Mouse (Mus musculus): Measurements from ENCODE around the gene Jak2. TPM values are rescaled to one million over a fixed set of nuclear protein-coding genes. Genes with fewer than 3 reads are reported as not detected.

Gene Jak2
- total and polyA plus RNA-seq, 3 experiments, result 26.4 to 78.6 (median 30.2) TPM

DNA sequence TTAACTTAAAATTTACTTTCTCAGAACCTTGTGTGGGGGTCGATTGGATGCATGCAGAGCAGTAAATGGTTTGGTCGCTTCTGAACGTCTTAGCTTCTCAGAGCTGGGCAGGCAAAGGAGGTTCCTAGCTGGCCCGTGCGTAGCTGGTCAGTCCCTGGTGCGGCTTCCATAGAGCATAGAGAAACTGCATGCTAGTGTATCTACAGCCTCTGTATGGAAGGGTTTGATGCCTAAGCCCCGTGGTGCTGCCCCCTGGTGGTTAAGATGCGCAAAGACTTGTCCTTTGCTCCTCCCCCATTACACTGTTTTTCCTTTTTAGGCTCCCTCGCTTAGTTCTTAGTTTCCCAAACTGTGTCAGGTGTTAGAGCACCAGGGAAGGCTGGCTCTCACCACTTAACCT, 2.1 kb downstream of the Jak2 start:
- Histone ChIP-seq H3K36me3 (ENCODE audit: control insufficient read depth in 1 of 2, insufficient read depth in 2 of 2, low read length in 2 of 2) (peaks cover 0 to 32% of the 10 kb centered on the region in 2 experiments; a peak in 3 of 4 replicates), H3K27me3 (ENCODE audit: control insufficient read depth in 1 of 2, insufficient read depth in 2 of 2, low read length in 2 of 2) (no peaks in the 10 kb centered on the region), H3K9ac (ENCODE audit: control insufficient read depth, low read depth, low read length, poor library complexity, severe bottlenecking) (peak overlapping the region; percentile 83), H3K79me2 (ENCODE audit: control insufficient read depth, insufficient read depth, low read length, poor library complexity) (peaks cover 27% of the 10 kb centered on the region), H3K4me1 (ENCODE audit: control insufficient read depth in 1 of 2, insufficient read depth in 2 of 2, low read length in 2 of 2) (peaks cover 18 to 24% of the 10 kb centered on the region in 2 experiments), H3K27ac (ENCODE audit: control insufficient read depth, low read depth, low read length) (peak overlapping the region; percentile 18; the same call in 1 of the 2 replicates), H3K4me3 (ENCODE audit: control insufficient read depth in 1 of 2, insufficient read depth in 1 of 2, low read depth in 2 of 2, low read length in 2 of 2) (peak overlapping the region; percentile 81 to 84), H3K9me3 (replicated peaks; ENCODE audit: insufficient read depth, low read length) (no peaks in the 10 kb centered on the region)
- peak; percentile 99 for DNase-seq (ENCODE audit: low read depth, low spot score)
- TF ChIP-seq ZKSCAN1 (IDR thresholded peaks at IDR 0.05; ENCODE audit: low read depth, low read length), result no peak
- no peak for TF ChIP-seq MYB (IDR thresholded peaks at IDR 0.05; ENCODE audit: low read depth, low read length)
- TF ChIP-seq CTCF (IDR thresholded peaks at IDR 0.05 in 2 of 3, conservative IDR thresholded peaks at IDR 0.05 in 1 of 3; ENCODE audit: control insufficient read depth in 1 of 3, insufficient read depth in 1 of 3, low read depth in 2 of 3, low read length in 3 of 3, poor library complexity in 1 of 3, severe bottlenecking in 1 of 3), result peak in 2 of 3 experiments; percentile 100; a peak in 4 of 6 replicates

DNA sequence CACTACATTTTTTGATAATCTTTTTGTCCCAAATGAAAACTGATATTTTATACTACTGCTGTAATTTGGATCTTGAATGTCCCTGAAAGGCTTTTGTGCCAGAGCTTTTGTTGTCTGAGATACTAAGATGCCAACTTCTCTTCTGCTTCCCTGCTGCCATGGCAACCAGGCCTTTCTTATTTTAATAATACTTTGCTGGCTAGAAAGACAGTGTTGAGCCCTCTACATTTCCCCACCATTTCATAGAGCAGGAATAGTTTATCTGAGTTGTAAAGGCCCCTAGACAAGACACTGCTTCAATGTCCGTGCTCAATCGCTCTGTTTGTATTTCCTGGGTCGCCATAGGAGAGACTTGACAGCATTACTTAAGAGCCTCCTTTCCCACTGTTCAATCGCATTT, 3.0 kb downstream of the Jak2 start:
- Histone ChIP-seq H3K9ac (ENCODE audit: control insufficient read depth, low read depth, low read length, poor library complexity, severe bottlenecking) (no peak overlapping the region), H3K79me2 (ENCODE audit: control insufficient read depth, insufficient read depth, low read length, poor library complexity) (peaks cover 27% of the 10 kb centered on the region), H3K9me3 (replicated peaks; ENCODE audit: insufficient read depth, low read length) (no peaks in the 10 kb centered on the region), H3K36me3 (ENCODE audit: control insufficient read depth in 1 of 2, insufficient read depth in 2 of 2, low read length in 2 of 2) (peaks cover 0 to 25% of the 10 kb centered on the region in 2 experiments; a peak in 3 of 4 replicates), H3K4me1 (ENCODE audit: control insufficient read depth in 1 of 2, insufficient read depth in 2 of 2, low read length in 2 of 2) (peaks cover 13 to 17% of the 10 kb centered on the region in 2 experiments), H3K27me3 (ENCODE audit: control insufficient read depth in 1 of 2, insufficient read depth in 2 of 2, low read length in 2 of 2) (no peaks in the 10 kb centered on the region), H3K27ac (ENCODE audit: control insufficient read depth, low read depth, low read length) (no peak overlapping the region), H3K4me3 (ENCODE audit: control insufficient read depth in 1 of 2, insufficient read depth in 1 of 2, low read depth in 2 of 2, low read length in 2 of 2) (no peak overlapping the region)
- peak; percentile 54 for DNase-seq (ENCODE audit: low read depth, low spot score)
- TF ChIP-seq MAZ (IDR thresholded peaks at IDR 0.05; ENCODE audit: low read depth, low read length) (no peak), EP300 (IDR thresholded peaks at IDR 0.05; ENCODE audit: low read depth in 1 of 2, low read length in 2 of 2) (no peak), UBTF (IDR thresholded peaks at IDR 0.05; ENCODE audit: borderline replicate concordance, insufficient read depth, low read depth, low read length) (no peak), GABPA (IDR thresholded peaks at IDR 0.05; ENCODE audit: low read depth, low read length) (no peak), MAFK (IDR thresholded peaks at IDR 0.05; ENCODE audit: borderline replicate concordance, low read depth, low read length) (no peak), SMC3 (IDR thresholded peaks at IDR 0.05; ENCODE audit: low read depth, low read length) (no peak), TBP (IDR thresholded peaks at IDR 0.05; ENCODE audit: low read depth, low read length) (no peak), KAT2A (conservative IDR thresholded peaks at IDR 0.05; ENCODE audit: low read depth, low read length) (no peak), RCOR1 (IDR thresholded peaks at IDR 0.05; ENCODE audit: low read depth, low read length) (no peak), ELF1 (IDR thresholded peaks at IDR 0.05; ENCODE audit: low read depth, low read length) (no peak), POLR2AphosphoS5 (IDR thresholded peaks at IDR 0.05; ENCODE audit: borderline replicate concordance, low read depth, low read length) (no peak)

Measured in MEL (cell line).